Mouse (Mus musculus) intestine, postnatal 0 days (tissue): ENCODE data around the gene Cmtm8. TPM values are rescaled to one million over a fixed set of nuclear protein-coding genes. Genes with fewer than 3 reads are reported as not detected.

ENCODE experiments used
- ATAC-seq: fragments of 200-750 bp; cut with Nextera tagmentation; 2 replicates; pipeline ENCODE4 v1.8.0; 2017; ENCODE audit warnings: mild to moderate bottlenecking, moderate TSS enrichment, moderate library complexity
- H3K27ac ChIP-seq: fragments of 300-500 bp; sonication (generic); 2 replicates; pipeline ENCODE4 v1.5.1; 2014; ENCODE audit warnings: mild to moderate bottlenecking, low read depth, low read length, moderate library complexity
- H3K27me3 ChIP-seq: fragments of 300-500 bp; sonication (generic); replicated peaks from 2 replicates; pipeline ENCODE4 v1.6.1; 2014; ENCODE audit warnings: low read length, mixed read lengths; ENCODE audit not compliant: control insufficient read depth, insufficient read depth
- H3K36me3 ChIP-seq: fragments of 300-500 bp; sonication (generic); 2 replicates; pipeline ENCODE4 v1.6.1; 2014; ENCODE audit warnings: mild to moderate bottlenecking, moderate library complexity; ENCODE audit not compliant: control insufficient read depth, insufficient read depth
- H3K4me1 ChIP-seq: fragments of 300-500 bp; sonication (generic); replicated peaks from 2 replicates; pipeline ENCODE4 v1.6.1; 2014; ENCODE audit warnings: antibody characterized with exemption, low read length, mixed read lengths; ENCODE audit not compliant: control insufficient read depth, insufficient read depth
- H3K4me2 ChIP-seq: fragments of 300-500 bp; sonication (generic); replicated peaks from 2 replicates; pipeline ENCODE4 v1.6.1; 2014; ENCODE audit warnings: low read depth, mild to moderate bottlenecking, moderate library complexity
- H3K4me3 ChIP-seq: fragments of 300-500 bp; sonication (generic); 2 replicates; pipeline ENCODE4 v1.5.1; 2014; ENCODE audit warnings: low read depth, low read length
- H3K9ac ChIP-seq: fragments of 300-500 bp; sonication (generic); 2 replicates; pipeline ENCODE4 v1.6.1; 2014; ENCODE audit warnings: mild to moderate bottlenecking, low read depth, low read length
- H3K9me3 ChIP-seq: fragments of 300-500 bp; sonication (generic); 2 replicates; pipeline ENCODE4 v1.6.1; 2016; ENCODE audit warnings: mixed run types; ENCODE audit not compliant: control insufficient read depth
- CTCF ChIP-seq: sonication (generic); IDR thresholded peaks from 2 replicates; pipeline ENCODE4 v1.5.1; 2016; ENCODE audit warnings: low read depth, mild to moderate bottlenecking, control low read depth, antibody characterized with exemption, moderate library complexity
- WGBS: fragments of 180-500 bp; shearing (Covaris S2); extraction: QIAGEN DNeasy Blood & Tissue Kit; methylation state at CpG from one replicate; pipeline ENCODE4 v1.1.7; 2014; 5-methylcytosine and 5-hydroxymethylcytosine counted together
- polyA plus RNA-seq: library from polyadenylated mRNA; unstranded; fragments of >200 nt; fragmentation: Nextera tagmentation; extraction: Ambion mirVana; gene quantifications from 2 replicates; pipeline ENCODE4 v1.2.1, GENCODE M21; 2015

Gene Cmtm8
- polyA plus RNA-seq, 1 experiment from 2014 or later, result 91.5 TPM

- Histone ChIP-seq H3K4me1 (no peaks in the 10 kb centered on the region), H3K36me3 (0 out of 2 replicates have a peak, but pooled peaks cover 13% of the 10 kb centered on the region), H3K9me3 (no peaks in the 10 kb centered on the region), H3K9ac (no peak overlapping the region), H3K27me3 (no peaks in the 10 kb centered on the region), H3K4me2 (no peak overlapping the region), H3K4me3 (no peak overlapping the region), H3K27ac (no peak overlapping the region)
- whole genome bisulfite sequencing, result 91% methylated on average over 7 of the region's 7 CpGs
- no peak for ATAC-seq
- TF ChIP-seq CTCF, result no peak
Observed at GRCm38 (mm10) chr9:114771565-114771964, 72.4 kb downstream of the Cmtm8 start.

GRCm38 (mm10) chr9:114770224-114770623 lies 73.7 kb downstream of the Cmtm8 start:
- Histone ChIP-seq H3K4me3 (no peak overlapping the region), H3K36me3 (0 out of 2 replicates have a peak, but pooled peaks cover 13% of the 10 kb centered on the region), H3K4me2 (no peak overlapping the region), H3K9ac (no peak overlapping the region), H3K27me3 (no peaks in the 10 kb centered on the region), H3K27ac (no peak overlapping the region), H3K4me1 (no peaks in the 10 kb centered on the region), H3K9me3 (no peaks in the 10 kb centered on the region)
- no peak for TF ChIP-seq CTCF
- no peak for ATAC-seq
- WGBS, result 88% methylated on average over 4 of the region's 4 CpGs

- no peak overlapping the region for H3K4me3 ChIP-seq
- no peaks in the 10 kb centered on the region for H3K9me3 ChIP-seq
- no peaks in the 10 kb centered on the region for H3K4me1 ChIP-seq
- 75% methylated on average over 10 of the region's 10 CpGs for WGBS
- H3K27ac ChIP-seq, result no peak overlapping the region
- H3K27me3 ChIP-seq, result no peaks in the 10 kb centered on the region
- TF ChIP-seq CTCF, result no peak
- no peak overlapping the region for H3K4me2 ChIP-seq
- H3K36me3 ChIP-seq, result 0 out of 2 replicates have a peak, but pooled peaks cover 13% of the 10 kb centered on the region
- no peak overlapping the region for H3K9ac ChIP-seq
- ATAC-seq, result no peak
Observed at GRCm38 (mm10) chr9:114768066-114768465, 75.9 kb downstream of the Cmtm8 start.

GRCm38 (mm10) chr9:114767507-114767906 lies 76.4 kb downstream of the Cmtm8 start:
- Histone ChIP-seq H3K27me3 (no peaks in the 10 kb centered on the region), H3K9me3 (no peaks in the 10 kb centered on the region), H3K9ac (no peak overlapping the region), H3K4me3 (no peak overlapping the region), H3K27ac (no peak overlapping the region), H3K36me3 (0 out of 2 replicates have a peak, but pooled peaks cover 13% of the 10 kb centered on the region), H3K4me2 (no peak overlapping the region), H3K4me1 (no peaks in the 10 kb centered on the region)
- no peak for ATAC-seq
- WGBS, result 87% methylated on average over 2 of the region's 2 CpGs
- TF ChIP-seq CTCF, result no peak

GRCm38 (mm10) chr9:114767030-114767429 lies 76.9 kb downstream of the Cmtm8 start:
- Histone ChIP-seq H3K4me1 (no peaks in the 10 kb centered on the region), H3K36me3 (peaks cover 9% of the 10 kb centered on the region; the same call in 1 of the 2 replicates), H3K27me3 (no peaks in the 10 kb centered on the region), H3K27ac (no peak overlapping the region), H3K9me3 (no peaks in the 10 kb centered on the region), H3K9ac (no peak overlapping the region), H3K4me2 (no peak overlapping the region), H3K4me3 (no peak overlapping the region)
- WGBS, result 84% methylated on average over 13 of the region's 13 CpGs
- TF ChIP-seq CTCF, result no peak
- ATAC-seq, result no peak

GRCm38 (mm10) chr9:114763341-114763740 lies 80.6 kb downstream of the Cmtm8 start:
- Histone ChIP-seq H3K4me2 (no peak overlapping the region), H3K9me3 (no peaks in the 10 kb centered on the region), H3K4me1 (no peaks in the 10 kb centered on the region), H3K36me3 (peaks cover 20% of the 10 kb centered on the region; the same call in 1 of the 2 replicates), H3K4me3 (no peak overlapping the region), H3K9ac (no peak overlapping the region), H3K27me3 (no peaks in the 10 kb centered on the region), H3K27ac (no peak overlapping the region)
- WGBS, result 68% methylated on average over 13 of the region's 13 CpGs
- peak; percentile 74 for TF ChIP-seq CTCF
- no peak for ATAC-seq

- no peak for ATAC-seq
- no peaks in the 10 kb centered on the region for H3K9me3 ChIP-seq
- no peaks in the 10 kb centered on the region for H3K27me3 ChIP-seq
- H3K9ac ChIP-seq, result no peak overlapping the region
- no peak overlapping the region for H3K4me2 ChIP-seq
- no peak overlapping the region for H3K4me3 ChIP-seq
- WGBS, result 65% methylated on average over 11 of the region's 11 CpGs
- H3K27ac ChIP-seq, result no peak overlapping the region
- no peak for TF ChIP-seq CTCF
- no peaks in the 10 kb centered on the region for H3K4me1 ChIP-seq
- peaks cover 25% of the 10 kb centered on the region; the same call in 1 of the 2 replicates for H3K36me3 ChIP-seq
Observed at GRCm38 (mm10) chr9:114761848-114762247, 82.1 kb downstream of the Cmtm8 start.
